Mouse (Mus musculus) layer of hippocampus, postnatal 36 days (tissue): ENCODE results near the gene Prdx2. TPM values are rescaled to one million over a fixed set of nuclear protein-coding genes. Genes with fewer than 3 reads are reported as not detected.

Experiments
- DNase-seq, 2 experiments: peaks; one replicate each; pipeline ENCODE4 v3.0.0; 2022
- microRNA-seq, 2 experiments: library from miRNA; unstranded; fragments of <30 nt; microRNA quantifications; one replicate each; pipeline ENCODE4 v1.2.0; 2021
- total RNA-seq, 2 experiments: library from RNA; stranded (reverse); gene quantifications; 2 replicates each; pipeline ENCODE4 v1.2.3; 2021

Gene Prdx2
- total RNA-seq, 2 experiments from 2014 or later: 338 to 356 TPM

- no peak for DNase-seq
These were observed 38.3 kb downstream of the Prdx2 start for GRCm38 (mm10) chr8:85007686-85008085.

- DNase-seq: no peak
These were observed 41.9 kb downstream of the Prdx2 start for GRCm38 (mm10) chr8:85011242-85011641.

- DNase-seq: peak; percentile 63 to 75
These were observed 43.9 kb downstream of the Prdx2 start for GRCm38 (mm10) chr8:85013230-85013840.

GRCm38 (mm10) chr8:85014431-85014830, 45.0 kb downstream of the Prdx2 start, which contains the start of gene Best2:
TSS of gene Best2 (minus strand) at chr8:85014531.
- no peak for DNase-seq

GRCm38 (mm10) chr8:85016724-85017123, 47.3 kb downstream of the Prdx2 start:
- no peak for DNase-seq

- DNase-seq: no peak
These were observed 47.8 kb downstream of the Prdx2 start for GRCm38 (mm10) chr8:85017209-85017608.

- DNase-seq: no peak
These were observed 52.2 kb downstream of the Prdx2 start for GRCm38 (mm10) chr8:85021514-85022055.

GRCm38 (mm10) chr8:85023846-85024245, 54.5 kb downstream of the Prdx2 start:
- DNase-seq: no peak

Small RNA genes within 50 kb of the gene (microRNA-seq; reads per million reads assigned to microRNA genes)
- gene Gm24197: 0.90 to 2.5 reads per million in 2 experiments

Other genes with a start within 250 kb of the Prdx2 start
- not detected for gene G430095P16Rik, start 246.6 kb upstream of the Prdx2 start, total RNA-seq
- 100 to 1,000 TPM; 387 to 434 TPM for gene Nfix, start 169.2 kb upstream of the Prdx2 start, total RNA-seq
- 10 to 100 TPM in 1 of 2 experiments, 1 to 10 TPM in 1; 9.4 to 10.5 TPM for gene Dand5, start 146.8 kb upstream of the Prdx2 start, total RNA-seq
- 10 to 100 TPM; 23.2 to 25.7 TPM for gene Gadd45gip1, start 138.1 kb upstream of the Prdx2 start, total RNA-seq
- gene Rad23a, start 128.9 kb upstream of the Prdx2 start, total RNA-seq: 10 to 100 TPM; 67.9 to 68.5 TPM
- 100 to 1,000 TPM; 557 to 631 TPM for gene Calr, start 122.7 kb upstream of the Prdx2 start, total RNA-seq
- gene Farsa, start 112.6 kb upstream of the Prdx2 start, total RNA-seq: 10 to 100 TPM; 51.2 to 52.7 TPM
- gene Syce2, start 97.5 kb upstream of the Prdx2 start, total RNA-seq: 10 to 100 TPM; 16.1 to 19.7 TPM
- gene Gcdh, start 75.7 kb upstream of the Prdx2 start, total RNA-seq: 10 to 100 TPM; 39.5 to 46.3 TPM
- gene Klf1, start 67.7 kb upstream of the Prdx2 start, total RNA-seq: under 1 TPM in 1 of 2 experiments, not detected in 1; 0.40 TPM
- gene Dnase2a, start 61.0 kb upstream of the Prdx2 start, total RNA-seq: 1 to 10 TPM; 3.2 to 3.9 TPM
- 10 to 100 TPM; 79.5 TPM for gene Mast1, start 32.2 kb upstream of the Prdx2 start, total RNA-seq
- gene Rtbdn, start 22.6 kb upstream of the Prdx2 start, total RNA-seq: 1 to 10 TPM in 1 of 2 experiments, under 1 TPM in 1; 0.77 to 1.0 TPM
- gene Gm49661, start 154 bp upstream of the Prdx2 start, total RNA-seq: not detected
- 10 to 100 TPM; 35.3 to 36.8 TPM for gene Rnaseh2a, start 180 bp downstream of the Prdx2 start, total RNA-seq
- 10 to 100 TPM; 59.9 to 73.6 TPM for gene Junb, start 9.1 kb downstream of the Prdx2 start, total RNA-seq
- 1 to 10 TPM; 7.8 to 9.7 TPM for gene Hook2, start 21.0 kb downstream of the Prdx2 start, total RNA-seq
- not detected for gene Best2, start 44.9 kb downstream of the Prdx2 start, total RNA-seq
- 100 to 1,000 TPM; 120 to 121 TPM for gene Asna1, start 55.7 kb downstream of the Prdx2 start, total RNA-seq
- 100 to 1,000 TPM; 133 to 136 TPM for gene Trir, start 57.2 kb downstream of the Prdx2 start, total RNA-seq
- 100 to 1,000 TPM; 147 to 149 TPM for gene Tnpo2, start 67.3 kb downstream of the Prdx2 start, total RNA-seq
- 10 to 100 TPM; 22.8 to 24.1 TPM for gene Fbxw9, start 90.5 kb downstream of the Prdx2 start, total RNA-seq
- gene Gm5741, start 98.4 kb downstream of the Prdx2 start, total RNA-seq: not detected
- 10 to 100 TPM; 52.1 to 60.6 TPM for gene Dhps, start 102.2 kb downstream of the Prdx2 start, total RNA-seq
- gene Wdr83os, start 111.2 kb downstream of the Prdx2 start, total RNA-seq: 10 to 100 TPM; 55.0 to 65.7 TPM
- gene Wdr83, start 111.7 kb downstream of the Prdx2 start, total RNA-seq: 10 to 100 TPM; 26.1 to 28.4 TPM
- 10 to 100 TPM; 30.5 to 36.8 TPM for gene Man2b1, start 113.7 kb downstream of the Prdx2 start, total RNA-seq
- gene Zfp791, start 153.5 kb downstream of the Prdx2 start, total RNA-seq: 1 to 10 TPM; 6.8 to 8.0 TPM
- gene Cks1brt, start 182.3 kb downstream of the Prdx2 start, total RNA-seq: not detected